Mouse (Mus musculus) forebrain, embryonic 14.5 days (tissue): ENCODE measurements around the gene Olfr935. TPM values are rescaled to one million over a fixed set of nuclear protein-coding genes. Genes with fewer than 3 reads are reported as not detected.

Experiments used
- ATAC-seq: fragments of 200-750 bp; cut with Nextera tagmentation; 2 replicates; pipeline ENCODE4 v1.8.0; 2017; ENCODE audit warnings: mild to moderate bottlenecking, moderate library complexity
- DNase-seq: peaks from one replicate; pipeline ENCODE4 v3.0.0-alpha.2; 2015; ENCODE audit warnings: low spot score
- H3K27ac ChIP-seq: fragments of 300-500 bp; sonication (generic); 2 replicates; pipeline ENCODE4 v1.5.1; 2014; ENCODE audit warnings: low read depth, mild to moderate bottlenecking, control low read depth, low read length, moderate library complexity
- H3K27me3 ChIP-seq: fragments of 300-500 bp; sonication (generic); replicated peaks from 2 replicates; pipeline ENCODE4 v1.6.1; 2014; ENCODE audit warnings: low read length, control low read depth, mixed read lengths; ENCODE audit not compliant: control insufficient read depth, insufficient read depth
- H3K36me3 ChIP-seq: fragments of 300-500 bp; sonication (generic); 2 replicates; pipeline ENCODE4 v1.6.1; 2014; ENCODE audit warnings: low read length, control low read depth; ENCODE audit not compliant: control insufficient read depth, insufficient read depth
- H3K4me1 ChIP-seq: fragments of 300-500 bp; sonication (generic); 2 replicates; pipeline ENCODE4 v1.6.1; 2014; ENCODE audit warnings: antibody characterized with exemption, low read length, control low read depth; ENCODE audit not compliant: control insufficient read depth, insufficient read depth
- H3K4me2 ChIP-seq: fragments of 300-500 bp; sonication (generic); 2 replicates; pipeline ENCODE4 v1.6.1; 2014; ENCODE audit warnings: mild to moderate bottlenecking, control low read depth, low read length
- H3K4me3 ChIP-seq: fragments of 300-500 bp; sonication (generic); 2 replicates; pipeline ENCODE4 v1.5.1; 2014; ENCODE audit warnings: low read depth, low read length, control low read depth
- H3K9ac ChIP-seq: fragments of 300-500 bp; sonication (generic); 2 replicates; pipeline ENCODE4 v1.6.1; 2014; ENCODE audit warnings: mild to moderate bottlenecking, low read length, control low read depth, moderate library complexity
- H3K9me3 ChIP-seq: fragments of 300-500 bp; sonication (generic); replicated peaks from 2 replicates; pipeline ENCODE4 v1.6.1; 2016; ENCODE audit warnings: low read length, control low read depth, mixed read lengths; ENCODE audit not compliant: control insufficient read depth
- WGBS: fragments of 180-500 bp; shearing (Covaris S2); extraction: QIAGEN DNeasy Blood & Tissue Kit; methylation state at CpG from one replicate; pipeline ENCODE4 v1.1.7; 2014; 5-methylcytosine and 5-hydroxymethylcytosine counted together
- microRNA-seq: library from miRNA; unstranded; fragments of <30 nt; microRNA quantifications from one replicate; pipeline ENCODE4, GENCODE M21; 2016
- polyA plus RNA-seq: library from polyadenylated mRNA; unstranded; fragments of >200 nt; fragmentation: Nextera tagmentation; extraction: Ambion mirVana; gene quantifications from 2 replicates; pipeline ENCODE4 v1.2.1, GENCODE M21; 2014

The Olfr935 gene
- not detected in 2 replicates for polyA plus RNA-seq

DNA sequence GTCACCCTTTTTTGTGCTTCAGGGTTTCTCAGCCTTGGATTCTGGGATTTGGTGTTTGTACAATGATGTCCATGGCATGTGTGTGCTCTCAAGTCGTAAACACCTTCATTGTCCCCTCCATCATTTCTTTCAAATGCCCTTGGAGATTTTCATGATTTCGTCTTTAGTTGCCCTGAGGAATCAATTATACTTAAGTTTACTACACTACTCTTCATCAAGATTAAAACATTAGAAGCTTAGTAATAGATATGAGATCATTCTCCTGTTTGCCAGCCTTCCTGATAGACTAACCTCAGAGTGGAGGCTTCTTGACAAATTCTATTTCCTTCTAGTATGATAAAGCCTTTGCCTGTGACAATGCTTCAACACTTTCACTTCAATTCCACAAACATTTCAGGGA is at the start of gene Olfr935:
Olfr935 (minus strand) TSS at position 101 of the 400 bp plus-strand sequence.
- H3K27me3 ChIP-seq, result no peaks in the 10 kb centered on the region
- H3K4me2 ChIP-seq, result no peak within 1 kb of the TSS
- DNase-seq (no peak), ATAC-seq (no peak)
- H3K27ac ChIP-seq, result no peak within 1 kb of the TSS
- no peaks in the 10 kb centered on the region for H3K9me3 ChIP-seq
- no peaks in the 10 kb centered on the region for H3K4me1 ChIP-seq
- 77% methylated on average over 2 of the region's 2 CpGs for whole genome bisulfite sequencing
- no peaks in the 10 kb centered on the region for H3K36me3 ChIP-seq
- no peak within 1 kb of the TSS for H3K4me3 ChIP-seq
- no peak within 1 kb of the TSS for H3K9ac ChIP-seq

DNA sequence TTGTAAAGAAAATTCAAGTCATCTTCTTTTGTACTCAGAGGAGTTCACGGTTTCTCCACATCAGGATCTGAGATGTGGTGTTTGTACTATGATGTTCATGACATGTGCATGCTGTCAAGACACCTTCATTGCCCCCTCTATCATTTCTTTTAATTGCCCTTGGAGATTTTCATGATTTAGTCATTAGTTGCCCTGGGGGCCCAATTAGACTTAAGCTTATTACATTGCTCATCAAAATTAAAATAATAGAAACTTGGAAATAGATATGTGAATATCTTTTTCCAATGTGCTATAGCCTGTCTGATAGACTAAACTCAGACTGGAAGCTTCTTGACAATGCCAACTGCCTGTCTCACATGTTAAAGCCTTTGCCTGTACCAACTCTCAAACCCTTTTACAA is 23.8 kb upstream of the Olfr935 start, which contains the start of gene Olfr146:
Olfr146 (minus strand) TSS at position 101 of the 400 bp plus-strand sequence.
- H3K4me1 ChIP-seq, result no peaks in the 10 kb centered on the region
- H3K4me3 ChIP-seq, result no peak within 1 kb of the TSS
- no peak for ATAC-seq
- H3K4me2 ChIP-seq, result no peak within 1 kb of the TSS
- no peak within 1 kb of the TSS for H3K9ac ChIP-seq
- H3K27me3 ChIP-seq, result no peaks in the 10 kb centered on the region
- no peaks in the 10 kb centered on the region for H3K9me3 ChIP-seq
- WGBS, result 88% methylated on average over 1 of the region's 1 CpGs
- H3K27ac ChIP-seq, result no peak within 1 kb of the TSS
- DNase-seq, result no peak
- H3K36me3 ChIP-seq, result no peaks in the 10 kb centered on the region

DNA sequence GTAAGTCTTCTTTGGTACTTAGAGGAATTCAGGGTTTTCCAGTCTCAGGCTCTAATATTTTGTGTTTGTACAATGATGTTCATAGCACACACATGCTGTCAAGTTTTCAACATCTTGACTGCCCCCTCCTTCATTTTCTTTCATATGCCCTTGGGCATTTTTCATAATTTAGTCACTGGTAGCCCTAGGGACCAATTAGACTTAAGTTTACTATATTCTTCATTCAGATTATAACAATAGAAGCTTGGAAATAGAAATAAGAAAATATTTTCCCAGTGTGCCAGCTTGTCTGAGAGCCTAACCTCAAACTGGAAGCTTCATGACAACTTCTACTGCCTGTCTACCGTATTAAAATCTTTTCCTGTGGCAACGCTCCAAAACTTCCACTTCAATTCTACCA is 11.3 kb downstream of the Olfr935 start, which contains the start of gene Olfr934:
Olfr934 (minus strand) TSS at position 101 of the 400 bp plus-strand sequence.
- no peak for ATAC-seq
- no peaks in the 10 kb centered on the region for H3K9me3 ChIP-seq
- WGBS, result 94% methylated on average over 2 of the region's 2 CpGs

DNA sequence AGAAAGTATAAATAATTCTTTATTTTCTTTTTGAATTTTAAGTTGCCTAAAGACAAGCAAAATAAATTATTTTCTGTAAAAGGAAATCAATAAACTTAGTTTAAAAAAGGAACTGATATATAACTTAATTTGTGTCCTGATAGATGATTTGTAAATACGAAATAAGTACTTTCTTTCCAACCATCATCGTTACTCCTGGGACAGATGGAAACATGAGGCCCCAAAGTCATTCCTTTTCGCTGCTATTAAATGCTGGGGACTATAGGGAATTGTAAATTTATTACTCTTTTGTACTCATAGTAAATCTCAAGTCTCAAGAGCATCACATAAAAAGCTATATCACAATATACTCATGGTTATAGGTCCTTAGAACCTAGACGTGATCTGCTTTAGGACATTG is 27.5 kb downstream of the Olfr935 start, which contains the start of gene Olfr933:
Olfr933 (plus strand) TSS at position 301 of the 400 bp plus-strand sequence.
- Histone ChIP-seq H3K4me2 (no peak within 1 kb of the TSS), H3K4me1 (no peaks in the 10 kb centered on the region), H3K27me3 (no peaks in the 10 kb centered on the region), H3K9me3 (no peaks in the 10 kb centered on the region), H3K9ac (no peak within 1 kb of the TSS), H3K4me3 (no peak within 1 kb of the TSS), H3K27ac (no peak within 1 kb of the TSS), H3K36me3 (no peaks in the 10 kb centered on the region)
- DNase-seq (no peak), ATAC-seq (no peak)
- 84% methylated on average over 4 of the region's 4 CpGs for WGBS

More for the DNA sequence above, 11.3 kb downstream of the Olfr935 start, which contains the start of gene Olfr934:
- Histone ChIP-seq H3K27ac (no peak within 1 kb of the TSS), H3K4me3 (no peak within 1 kb of the TSS), H3K4me1 (no peaks in the 10 kb centered on the region), H3K36me3 (no peaks in the 10 kb centered on the region), H3K27me3 (no peaks in the 10 kb centered on the region), H3K4me2 (no peak within 1 kb of the TSS), H3K9ac (no peak within 1 kb of the TSS)
- no peak for DNase-seq

DNA sequence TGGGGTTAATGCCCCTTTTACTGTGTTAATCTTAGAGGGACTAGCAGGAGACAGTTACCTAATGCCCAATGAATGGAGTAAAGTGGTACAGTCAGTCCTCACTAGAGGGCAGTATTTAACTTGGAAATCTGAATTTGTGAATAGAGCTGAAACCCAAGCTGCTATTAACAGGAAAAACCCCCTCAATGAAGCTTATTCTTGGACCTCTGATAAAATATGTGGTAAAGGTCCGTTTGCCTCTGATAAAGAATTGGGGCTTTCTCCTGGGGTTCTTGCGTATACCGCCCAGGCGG is 45.4 kb downstream of the Olfr935 start:
- no peaks in the 10 kb centered on the region for H3K36me3 ChIP-seq
- 84% methylated on average over 4 of the region's 4 CpGs for WGBS
- H3K4me3 ChIP-seq, result no peak overlapping the region
- H3K27me3 ChIP-seq, result no peaks in the 10 kb centered on the region
- no peak overlapping the region for H3K4me2 ChIP-seq
- no peaks in the 10 kb centered on the region for H3K4me1 ChIP-seq
- no peaks in the 10 kb centered on the region for H3K9me3 ChIP-seq
- DNase-seq, result peak; percentile 24
- H3K9ac ChIP-seq, result no peak overlapping the region
- H3K27ac ChIP-seq, result no peak overlapping the region
- no peak for ATAC-seq

DNA sequence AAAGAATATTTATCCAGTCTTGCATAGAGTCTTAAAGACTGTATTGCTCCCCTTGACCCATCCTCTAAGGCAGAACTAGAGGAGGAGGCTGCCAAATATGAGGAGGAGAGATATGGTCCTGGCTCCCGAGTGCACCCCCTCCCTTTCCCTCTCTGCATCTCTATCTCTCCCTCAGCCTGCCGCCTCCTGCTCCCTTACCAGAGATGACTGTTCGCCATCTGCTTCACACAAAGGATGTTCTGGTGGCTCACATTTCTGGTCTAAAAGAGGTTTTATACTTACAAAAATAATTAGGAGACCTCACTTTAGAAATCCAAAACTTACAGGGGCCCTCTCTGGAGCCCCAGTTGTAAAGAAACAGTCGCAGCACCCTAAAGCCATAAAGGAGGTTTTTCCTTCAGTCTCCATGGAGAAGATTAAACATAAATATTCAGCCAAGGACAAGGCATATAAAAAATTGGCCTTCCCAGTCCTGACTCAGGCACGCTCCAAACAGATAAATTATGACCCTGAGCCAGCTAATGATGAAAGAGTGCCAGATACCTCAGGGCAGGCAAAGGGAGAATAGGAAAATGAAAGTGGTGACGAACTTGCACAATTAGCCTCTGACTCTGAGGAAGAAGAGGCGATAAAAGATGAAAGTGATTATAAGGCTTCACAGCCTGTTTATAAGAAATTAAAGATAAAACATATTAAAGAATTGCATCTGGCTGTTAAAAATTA is 45.9 kb downstream of the Olfr935 start:
- no peaks in the 10 kb centered on the region for H3K4me1 ChIP-seq
- no peak overlapping the region for H3K27ac ChIP-seq
- H3K9me3 ChIP-seq, result no peaks in the 10 kb centered on the region
- no peak overlapping the region for H3K9ac ChIP-seq
- H3K36me3 ChIP-seq, result no peaks in the 10 kb centered on the region
- no peak overlapping the region for H3K4me2 ChIP-seq
- 84% methylated on average over 7 of the region's 7 CpGs for WGBS
- H3K27me3 ChIP-seq, result no peaks in the 10 kb centered on the region
- no peak for ATAC-seq
- no peak for DNase-seq
- no peak overlapping the region for H3K4me3 ChIP-seq

Small RNAs within 50 kb of the gene (microRNA-seq; reads per million reads assigned to microRNA genes)
- gene Gm25529, result not detected

Other genes starting within 250 kb of the Olfr935 start
- not detected in 2 replicates for gene Olfr920, start 247.4 kb downstream of the Olfr935 start, polyA plus RNA-seq
- gene Olfr921, start 226.6 kb downstream of the Olfr935 start, polyA plus RNA-seq, result not detected in 2 replicates
- not detected in 2 replicates for gene Olfr922, start 185.1 kb downstream of the Olfr935 start, polyA plus RNA-seq
- not detected in 2 replicates for gene Olfr923, start 173.1 kb downstream of the Olfr935 start, polyA plus RNA-seq
- gene Olfr924, start 155.2 kb downstream of the Olfr935 start, polyA plus RNA-seq, result not detected in 2 replicates
- gene Olfr26, start 144.6 kb downstream of the Olfr935 start, polyA plus RNA-seq, result not detected in 2 replicates
- not detected in 2 replicates for gene Olfr926, start 122.6 kb downstream of the Olfr935 start, polyA plus RNA-seq
- gene Olfr930, start 69.9 kb downstream of the Olfr935 start, polyA plus RNA-seq, result not detected in 2 replicates
- not detected in 2 replicates for gene Olfr933, start 27.4 kb downstream of the Olfr935 start, polyA plus RNA-seq
- gene Olfr934, start 11.4 kb downstream of the Olfr935 start, polyA plus RNA-seq, result not detected in 2 replicates
- not detected in 2 replicates for gene Olfr146, start 23.7 kb upstream of the Olfr935 start, polyA plus RNA-seq
- gene Olfr937, start 65.3 kb upstream of the Olfr935 start, polyA plus RNA-seq, result not detected in 2 replicates
- gene Olfr938, start 79.2 kb upstream of the Olfr935 start, polyA plus RNA-seq, result not detected in 2 replicates
- gene Olfr27, start 128.4 kb upstream of the Olfr935 start, polyA plus RNA-seq, result not detected in 2 replicates
- gene Olfr943, start 166.6 kb upstream of the Olfr935 start, polyA plus RNA-seq, result not detected in 2 replicates
- not detected in 2 replicates for gene Olfr944, start 202.2 kb upstream of the Olfr935 start, polyA plus RNA-seq